Mouse (Mus musculus) hindbrain, postnatal 0 days (tissue): ENCODE results near the gene Rab11b. TPM values are rescaled to one million over a fixed set of nuclear protein-coding genes. Genes with fewer than 3 reads are reported as not detected.

ENCODE experiments used
- ATAC-seq: fragments of 200-750 bp; cut with Nextera tagmentation; 2 replicates; pipeline ENCODE4 v1.8.0; 2017; ENCODE audit warnings: mild to moderate bottlenecking, moderate TSS enrichment, moderate library complexity
- DNase-seq: peaks from one replicate; pipeline ENCODE4 v3.0.0-alpha.2; 2015; ENCODE audit warnings: low spot score
- H3K27ac ChIP-seq: fragments of 300-500 bp; sonication (generic); 2 replicates; pipeline ENCODE4 v1.5.1; 2014; ENCODE audit warnings: mild to moderate bottlenecking
- H3K27me3 ChIP-seq: fragments of 300-500 bp; sonication (generic); 2 replicates; pipeline ENCODE4 v1.6.1; 2014; ENCODE audit warnings: low read length, mixed read lengths; ENCODE audit not compliant: insufficient read depth
- H3K36me3 ChIP-seq: fragments of 300-500 bp; sonication (generic); 2 replicates; pipeline ENCODE4 v1.6.1; 2014; ENCODE audit warnings: low read length, mixed read lengths; ENCODE audit not compliant: insufficient read depth
- H3K4me1 ChIP-seq: fragments of 300-500 bp; sonication (generic); 2 replicates; pipeline ENCODE4 v1.6.1; 2014; ENCODE audit warnings: antibody characterized with exemption, low read length, mixed read lengths; ENCODE audit not compliant: insufficient read depth
- H3K4me2 ChIP-seq: fragments of 300-500 bp; sonication (generic); 2 replicates; pipeline ENCODE4 v1.6.1; 2014; ENCODE audit warnings: low read depth, mild to moderate bottlenecking, low read length, moderate library complexity, mixed read lengths
- H3K4me3 ChIP-seq: fragments of 300-500 bp; sonication (generic); 2 replicates; pipeline ENCODE4 v1.5.1; 2014; ENCODE audit warnings: low read length
- H3K9ac ChIP-seq: fragments of 300-500 bp; sonication (generic); replicated peaks from 2 replicates; pipeline ENCODE4 v1.6.1; 2014; ENCODE audit warnings: mild to moderate bottlenecking, low read length, moderate library complexity, mixed read lengths
- H3K9me3 ChIP-seq: fragments of 300-500 bp; sonication (generic); 2 replicates; pipeline ENCODE4 v1.6.1; 2016; ENCODE audit warnings: low read length, mixed read lengths
- CTCF ChIP-seq: IDR thresholded peaks from 2 replicates; pipeline ENCODE4 v1.5.1; 2016; ENCODE audit warnings: antibody characterized with exemption, control low read depth, low read depth
- WGBS: fragments of 180-500 bp; shearing (Covaris S2); extraction: QIAGEN DNeasy Blood & Tissue Kit; methylation state at CpG from one replicate; pipeline ENCODE4 v1.1.7; 2014; 5-methylcytosine and 5-hydroxymethylcytosine counted together
- polyA plus RNA-seq: library from polyadenylated mRNA; unstranded; fragments of >200 nt; fragmentation: Nextera tagmentation; extraction: Ambion mirVana; gene quantifications from 2 replicates; pipeline ENCODE4 v1.2.1, GENCODE M21; 2015
- total RNA-seq: library from RNA; depleted of rRNA; stranded (reverse); fragments of >200 nt; gene quantifications from 2 replicates; pipeline ENCODE4 v1.2.3, GENCODE M21; 2014

Gene Rab11b
- total and polyA plus RNA-seq, 2 experiments from 2014 or later = 123 to 583 TPM

DNA sequence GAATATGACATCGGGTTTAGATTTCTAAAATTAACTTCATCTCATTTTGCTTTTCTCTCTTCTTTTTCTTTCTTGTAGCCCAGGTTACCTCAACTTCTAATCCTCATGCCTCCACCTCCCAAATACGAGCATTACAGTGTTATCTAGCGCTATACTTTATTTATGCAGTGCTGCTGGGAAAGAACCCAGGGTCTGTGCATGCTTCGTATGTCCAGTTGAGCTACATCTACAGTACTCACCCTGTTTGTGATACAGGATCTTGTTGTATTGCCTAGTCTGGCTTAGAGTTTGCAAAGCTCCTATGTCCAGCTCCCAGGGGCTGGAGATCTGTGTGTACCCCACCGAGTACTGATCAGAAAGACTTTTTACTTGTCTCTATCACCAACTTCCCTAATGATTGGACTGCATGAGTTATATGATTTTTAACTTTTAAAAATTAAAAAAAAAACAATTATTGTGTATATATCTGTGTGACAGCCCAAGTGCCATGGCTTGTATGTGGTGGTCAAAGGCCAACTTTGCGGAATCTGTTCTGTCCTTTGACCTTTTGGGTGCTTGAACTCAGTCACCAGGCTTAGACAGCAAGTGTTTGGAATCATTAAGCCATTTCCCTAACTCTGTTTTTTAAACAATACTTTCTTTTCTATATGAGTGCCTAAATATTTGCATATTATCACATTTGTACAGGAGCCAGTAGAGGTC is 13.7 kb upstream of the Rab11b start:
- no peak for DNase-seq
- no peak overlapping the region for H3K27ac ChIP-seq
- H3K27me3 ChIP-seq = no peaks in the 10 kb centered on the region
- no peak overlapping the region for H3K4me2 ChIP-seq
- 90% methylated on average over 6 of the region's 6 CpGs for WGBS
- no peak for TF ChIP-seq CTCF
- H3K4me3 ChIP-seq = no peak overlapping the region
- H3K36me3 ChIP-seq = no peaks in the 10 kb centered on the region
- no peak overlapping the region for H3K9ac ChIP-seq
- no peaks in the 10 kb centered on the region for H3K9me3 ChIP-seq
- ATAC-seq = no peak
- H3K4me1 ChIP-seq = peaks cover 7% of the 10 kb centered on the region; the same call in 1 of the 2 replicates

DNA sequence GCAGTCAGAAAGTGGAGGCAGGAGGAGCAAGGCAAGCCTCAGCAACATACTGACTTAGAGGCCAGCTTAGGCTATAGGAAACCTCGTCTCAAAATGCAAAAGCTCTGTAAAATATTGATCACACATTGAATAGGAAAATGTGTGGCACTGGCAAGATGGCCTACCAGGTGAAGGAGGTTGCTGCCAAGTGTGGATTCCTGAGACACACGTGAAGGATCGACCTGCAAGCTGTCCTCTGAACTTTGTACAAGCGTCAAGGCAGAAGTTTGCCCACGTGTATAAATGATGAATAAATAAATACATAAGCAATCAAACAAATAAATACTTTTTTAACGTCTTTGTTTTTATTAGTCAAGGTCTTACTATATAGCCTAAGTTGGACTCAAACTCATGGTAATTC is 13.1 kb upstream of the Rab11b start:
- Histone ChIP-seq H3K4me1 (0 out of 2 replicates have a peak, but pooled peaks cover under 1% of the 10 kb centered on the region), H3K36me3 (no peaks in the 10 kb centered on the region), H3K27me3 (no peaks in the 10 kb centered on the region), H3K4me2 (no peak overlapping the region), H3K9me3 (no peaks in the 10 kb centered on the region), H3K9ac (no peak overlapping the region), H3K27ac (no peak overlapping the region), H3K4me3 (no peak overlapping the region)
- TF ChIP-seq CTCF = no peak
- WGBS = 82% methylated on average over 6 of the region's 6 CpGs
- ATAC-seq (no peak), DNase-seq (no peak)

DNA sequence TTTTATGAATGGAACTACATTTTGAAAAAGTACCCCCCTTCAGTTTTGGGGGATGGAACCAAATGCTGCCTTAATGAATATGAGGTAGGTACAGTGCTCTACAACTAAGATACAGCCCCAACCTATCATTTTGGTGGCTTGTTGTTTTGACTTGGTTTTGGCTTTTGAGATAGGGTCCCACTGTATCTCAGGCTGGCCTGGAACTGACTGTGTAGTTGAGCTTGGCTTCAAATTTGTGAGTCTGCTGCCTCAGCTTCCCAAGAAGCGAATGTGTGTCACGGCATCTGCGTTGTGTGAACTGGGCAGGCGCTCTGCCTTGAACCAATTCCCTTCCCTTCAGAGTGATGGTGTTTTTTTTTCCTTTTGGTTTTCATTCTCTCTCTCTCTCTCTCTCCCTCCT is 11.3 kb upstream of the Rab11b start:
- H3K9me3 ChIP-seq = no peaks in the 10 kb centered on the region
- WGBS = 93% methylated on average over 4 of the region's 4 CpGs
- no peaks in the 10 kb centered on the region for H3K4me1 ChIP-seq
- no peak overlapping the region for H3K4me3 ChIP-seq
- no peaks in the 10 kb centered on the region for H3K27me3 ChIP-seq
- no peak for TF ChIP-seq CTCF
- no peak for ATAC-seq
- H3K9ac ChIP-seq = no peak overlapping the region
- no peak for DNase-seq
- H3K36me3 ChIP-seq = no peaks in the 10 kb centered on the region
- no peak overlapping the region for H3K27ac ChIP-seq
- no peak overlapping the region for H3K4me2 ChIP-seq

DNA sequence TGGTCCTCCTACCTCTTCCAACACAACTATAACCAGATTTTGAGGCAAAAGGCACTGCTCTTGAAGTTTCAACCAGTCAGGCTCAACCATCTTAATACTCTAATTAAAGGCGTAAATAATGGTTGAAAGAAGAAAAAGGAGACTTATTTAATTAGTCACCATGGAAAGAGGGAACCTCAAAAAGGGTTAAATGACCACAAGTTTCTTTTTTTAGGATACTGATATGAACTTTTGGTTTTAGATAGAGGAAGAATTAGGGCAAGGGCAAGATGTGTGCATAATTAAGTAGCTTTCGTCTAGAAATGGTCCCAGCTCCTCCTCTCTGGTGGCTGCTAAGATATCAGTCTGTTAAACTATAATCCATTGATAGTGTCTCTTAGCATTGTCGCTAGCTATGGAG is 6.1 kb upstream of the Rab11b start:
- H3K9me3 ChIP-seq = no peaks in the 10 kb centered on the region

DNA sequence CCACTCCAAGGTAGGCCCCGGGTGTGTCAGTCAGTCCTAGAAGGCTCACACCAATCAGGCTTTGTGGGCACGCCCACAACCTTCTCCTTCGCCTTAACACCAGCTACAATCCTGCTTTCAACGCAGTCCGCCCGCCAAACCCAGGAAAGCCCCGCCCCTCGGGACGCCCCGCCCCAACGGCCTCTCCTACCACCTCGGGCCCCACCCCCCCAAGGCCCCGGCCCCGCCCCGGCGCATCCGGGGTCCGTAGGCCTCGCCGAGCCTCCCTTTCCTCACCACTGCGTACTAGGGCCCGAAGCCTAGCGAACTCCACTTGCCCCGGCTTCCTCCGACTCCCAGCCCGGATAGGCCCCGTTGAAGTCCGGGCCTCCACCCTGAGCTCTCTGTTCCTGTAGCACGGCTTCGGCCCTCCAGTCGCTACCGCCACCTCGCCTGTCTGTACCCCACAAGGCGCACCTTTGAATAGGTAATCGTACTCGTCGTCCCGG is 519 bp downstream of the Rab11b start:
- no peak for TF ChIP-seq CTCF

More for the DNA sequence above, 6.1 kb upstream of the Rab11b start:
- ATAC-seq (no peak), DNase-seq (no peak)
- TF ChIP-seq CTCF = no peak
- H3K36me3 ChIP-seq = no peaks in the 10 kb centered on the region
- no peak overlapping the region for H3K27ac ChIP-seq
- H3K4me3 ChIP-seq = no peak overlapping the region
- no peaks in the 10 kb centered on the region for H3K27me3 ChIP-seq
- no peak overlapping the region for H3K4me2 ChIP-seq
- H3K9ac ChIP-seq = no peak overlapping the region
- WGBS = 84% methylated on average over 3 of the region's 3 CpGs
- H3K4me1 ChIP-seq = no peaks in the 10 kb centered on the region

DNA sequence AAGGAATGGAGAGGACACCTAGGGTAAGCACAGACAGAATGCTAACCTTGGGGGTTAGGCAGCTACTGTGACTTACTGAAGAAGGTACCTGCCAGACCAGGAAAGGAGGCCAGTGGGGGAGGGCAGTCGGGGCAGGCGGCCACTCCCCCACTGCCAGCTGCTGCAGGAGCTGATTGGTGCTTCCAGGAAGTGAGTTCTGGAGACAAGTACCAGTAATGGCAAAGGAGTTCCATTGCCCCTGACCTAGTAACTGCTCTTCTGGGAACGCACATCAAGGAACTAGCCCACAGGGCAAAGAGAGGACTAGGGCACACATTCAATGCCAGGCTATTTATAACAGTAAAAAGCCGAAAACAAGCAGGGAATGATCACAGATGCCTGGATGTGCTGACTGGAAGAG is 3.1 kb downstream of the Rab11b start:
- peak overlapping the region; percentile 20; the same call in 1 of the 2 replicates for H3K27ac ChIP-seq
- H3K9ac ChIP-seq = peak overlapping the region; percentile 4; the same call in 1 of the 2 replicates
- H3K27me3 ChIP-seq = no peaks in the 10 kb centered on the region
- 68% methylated on average over 4 of the region's 4 CpGs for WGBS
- H3K4me2 ChIP-seq = 0 out of 2 replicates have a peak overlapping the region, but pooled peaks have one; percentile 13
- TF ChIP-seq CTCF = no peak
- H3K9me3 ChIP-seq = no peaks in the 10 kb centered on the region
- ATAC-seq (no peak), DNase-seq (no peak)
- no peak overlapping the region for H3K4me3 ChIP-seq
- H3K4me1 ChIP-seq = peaks cover 39% of the 10 kb centered on the region
- H3K36me3 ChIP-seq = no peaks in the 10 kb centered on the region

More for the DNA sequence above, 519 bp downstream of the Rab11b start:
- Histone ChIP-seq H3K9ac (peak overlapping the region; percentile 99), H3K9me3 (no peaks in the 10 kb centered on the region), H3K4me1 (peaks cover 33% of the 10 kb centered on the region), H3K4me2 (peak overlapping the region; percentile 83), H3K27me3 (no peaks in the 10 kb centered on the region), H3K36me3 (no peaks in the 10 kb centered on the region), H3K4me3 (peak overlapping the region; percentile 87), H3K27ac (peak overlapping the region; percentile 100)
- ATAC-seq (peak; percentile 78), DNase-seq (peak; percentile 88)
- WGBS = under 1% methylated on average over 37 of the region's 38 CpGs
